Mouse (Mus musculus) thymus, adult 2 months (tissue): Measurements from ENCODE around the gene Appbp2.

ENCODE experiments used
- CTCF ChIP-seq: fragments of 200-500 bp; IDR thresholded peaks from 2 replicates; pipeline ENCODE4 v1.5.1; 2012; ENCODE audit warnings: mild to moderate bottlenecking, control low read depth, low read length, moderate library complexity, borderline replicate concordance; ENCODE audit not compliant: control insufficient read depth, poor library complexity, insufficient read depth; ENCODE audit errors: extremely low read depth
- POLR2A ChIP-seq: fragments of 200-500 bp; IDR thresholded peaks from 2 replicates; pipeline ENCODE4 v1.6.1; 2012; ENCODE audit warnings: mild to moderate bottlenecking, low read length, control low read depth, moderate library complexity; ENCODE audit not compliant: control insufficient read depth, poor library complexity, insufficient read depth; ENCODE audit errors: extremely low read depth

- TF ChIP-seq CTCF (no peak), POLR2A (no peak)
Observed at GRCm38 (mm10) chr11:85184839-85185238, 50.1 kb downstream of the Appbp2 start.
